Mouse (Mus musculus): ENCODE measurements around the gene Sdk2.

The Sdk2 gene

GRCm38 (mm10) chr11:113787009-113787408 lies 279.8 kb downstream of the Sdk2 start:
- no peak for DNase-seq

GRCm38 (mm10) chr11:113786395-113786794 lies 280.5 kb downstream of the Sdk2 start:
- no peak for DNase-seq

- DNase-seq = peak; percentile 95
Measured at GRCm38 (mm10) chr11:113785406-113786171, 281.3 kb downstream of the Sdk2 start.

- DNase-seq = peak; percentile 70
Measured at GRCm38 (mm10) chr11:113784656-113785396, 282.0 kb downstream of the Sdk2 start.

GRCm38 (mm10) chr11:113782496-113782895 lies 284.4 kb downstream of the Sdk2 start:
- DNase-seq = no peak

GRCm38 (mm10) chr11:113782006-113782405 lies 284.8 kb downstream of the Sdk2 start:
- DNase-seq = no peak

- DNase-seq = no peak
Measured at GRCm38 (mm10) chr11:113779680-113780041, 287.2 kb downstream of the Sdk2 start.

- peak; percentile 61 for DNase-seq
Measured at GRCm38 (mm10) chr11:113778733-113779679, 287.8 kb downstream of the Sdk2 start.

GRCm38 (mm10) chr11:113777878-113778464 lies 288.9 kb downstream of the Sdk2 start:
- DNase-seq = no peak

- DNase-seq = no peak
Measured at GRCm38 (mm10) chr11:113776851-113777511, 289.9 kb downstream of the Sdk2 start.

- DNase-seq = no peak
Measured at GRCm38 (mm10) chr11:113774773-113775172, 292.1 kb downstream of the Sdk2 start.

GRCm38 (mm10) chr11:113773191-113773590 lies 293.7 kb downstream of the Sdk2 start:
- DNase-seq = no peak

GRCm38 (mm10) chr11:113771187-113771586 lies 295.7 kb downstream of the Sdk2 start:
- DNase-seq = no peak

- DNase-seq = no peak
Measured at GRCm38 (mm10) chr11:113768356-113768755, 298.5 kb downstream of the Sdk2 start.

- DNase-seq = no peak
Measured at GRCm38 (mm10) chr11:113767285-113767684, 299.6 kb downstream of the Sdk2 start.

GRCm38 (mm10) chr11:113766284-113766985 lies 300.4 kb downstream of the Sdk2 start:
- peak; percentile 80 for DNase-seq

GRCm38 (mm10) chr11:113764132-113764849 lies 302.6 kb downstream of the Sdk2 start:
- DNase-seq = no peak

- DNase-seq = no peak
Measured at GRCm38 (mm10) chr11:113763449-113763848, 303.4 kb downstream of the Sdk2 start.

GRCm38 (mm10) chr11:113762136-113762797 lies 304.6 kb downstream of the Sdk2 start:
- DNase-seq = no peak

GRCm38 (mm10) chr11:113761646-113762045 lies 305.2 kb downstream of the Sdk2 start:
- no peak for DNase-seq

Measured in retina, postnatal 1 day (tissue).